Mouse (Mus musculus): ENCODE data around the gene Lcmt2. TPM values are rescaled to one million over a fixed set of nuclear protein-coding genes. Genes with fewer than 3 reads are reported as not detected.
"Not testable (repeated sequence)": the region's sequence is repeated elsewhere in the genome, so short reads cannot be mapped to it uniquely, and the experiment has no call there.

The Lcmt2 gene
- polyA plus RNA-seq, 1 experiment: 9.8 TPM

- Histone ChIP-seq H3K36me3 (ENCODE audit: control insufficient read depth, insufficient read depth, low read length) (no peaks in the 10 kb centered on the region; the same call in 1 of the 2 replicates), H3K27ac (ENCODE audit: insufficient read depth, low read depth, low read length) (peak overlapping the region; percentile 97), H3K4me3 (ENCODE audit: insufficient read depth, low read depth, low read length) (peak overlapping the region; percentile 95), H3K27me3 (replicated peaks; ENCODE audit: control insufficient read depth, insufficient read depth, low read length) (no peaks in the 10 kb centered on the region), H3K4me1 (ENCODE audit: control insufficient read depth, insufficient read depth, low read length) (peaks cover 20% of the 10 kb centered on the region)
- peak; percentile 91 for DNase-seq
- TF ChIP-seq POLR2A (IDR thresholded peaks at IDR 0.05; ENCODE audit: low read depth, low read length) (peak; percentile 18), CTCF (conservative IDR thresholded peaks at IDR 0.05; ENCODE audit: insufficient read depth, insufficient read length, low read depth, low read length) (no peak)
- 11% methylated on average over 29 of the region's 29 CpGs for WGBS
Measured at GRCm38 (mm10) chr2:121139266-121140017, 1.0 kb downstream of the Lcmt2 start.

- TF ChIP-seq CTCF (conservative IDR thresholded peaks at IDR 0.05; ENCODE audit: insufficient read depth, insufficient read length, low read depth, low read length): no peak
- TF ChIP-seq POLR2A (IDR thresholded peaks at IDR 0.05; ENCODE audit: low read depth, low read length): no peak
Measured at GRCm38 (mm10) chr2:121137371-121137770, 3.1 kb downstream of the Lcmt2 start.

GRCm38 (mm10) chr2:121132822-121133221 is 7.6 kb downstream of the Lcmt2 start:
- Histone ChIP-seq H3K36me3 (ENCODE audit: control insufficient read depth, insufficient read depth, low read length) (no peaks in the 10 kb centered on the region), H3K27ac (ENCODE audit: insufficient read depth, low read depth, low read length) (no peak overlapping the region), H3K4me3 (ENCODE audit: insufficient read depth, low read depth, low read length) (no peak overlapping the region), H3K4me1 (ENCODE audit: control insufficient read depth, insufficient read depth, low read length) (peaks cover 11% of the 10 kb centered on the region; the same call in 1 of the 2 replicates), H3K27me3 (replicated peaks; ENCODE audit: control insufficient read depth, insufficient read depth, low read length) (no peaks in the 10 kb centered on the region)
- 81% methylated on average over 1 of the region's 1 CpGs for WGBS
- no peak for DNase-seq
- TF ChIP-seq POLR2A (IDR thresholded peaks at IDR 0.05; ENCODE audit: low read depth, low read length) (no peak), CTCF (conservative IDR thresholded peaks at IDR 0.05; ENCODE audit: insufficient read depth, insufficient read length, low read depth, low read length) (no peak)

More at GRCm38 (mm10) chr2:121137371-121137770, 3.1 kb downstream of the Lcmt2 start:
- Histone ChIP-seq H3K27me3 (replicated peaks; ENCODE audit: control insufficient read depth, insufficient read depth, low read length) (no peaks in the 10 kb centered on the region), H3K27ac (ENCODE audit: insufficient read depth, low read depth, low read length) (no peak overlapping the region), H3K4me3 (ENCODE audit: insufficient read depth, low read depth, low read length) (no peak overlapping the region), H3K4me1 (ENCODE audit: control insufficient read depth, insufficient read depth, low read length) (peaks cover 20% of the 10 kb centered on the region), H3K36me3 (ENCODE audit: control insufficient read depth, insufficient read depth, low read length) (no peaks in the 10 kb centered on the region; the same call in 1 of the 2 replicates)
- 69% methylated on average over 4 of the region's 4 CpGs for whole genome bisulfite sequencing
- DNase-seq: peak; percentile 26

GRCm38 (mm10) chr2:121128865-121129620 is 11.4 kb downstream of the Lcmt2 start:
- no peak for DNase-seq
- Histone ChIP-seq H3K27ac (ENCODE audit: insufficient read depth, low read depth, low read length) (no peak overlapping the region), H3K4me3 (ENCODE audit: insufficient read depth, low read depth, low read length) (no peak overlapping the region), H3K27me3 (replicated peaks; ENCODE audit: control insufficient read depth, insufficient read depth, low read length) (no peaks in the 10 kb centered on the region), H3K36me3 (ENCODE audit: control insufficient read depth, insufficient read depth, low read length) (no peaks in the 10 kb centered on the region), H3K4me1 (ENCODE audit: control insufficient read depth, insufficient read depth, low read length) (no peaks in the 10 kb centered on the region; the same call in 1 of the 2 replicates)
- 57% methylated on average over 9 of the region's 9 CpGs for WGBS
- TF ChIP-seq POLR2A (IDR thresholded peaks at IDR 0.05; ENCODE audit: low read depth, low read length) (no peak), CTCF (conservative IDR thresholded peaks at IDR 0.05; ENCODE audit: insufficient read depth, insufficient read length, low read depth, low read length) (no peak)

GRCm38 (mm10) chr2:121127536-121127935 is 12.9 kb downstream of the Lcmt2 start:
- H3K27ac ChIP-seq (ENCODE audit: insufficient read depth, low read depth, low read length): no peak overlapping the region
- 50% methylated on average over 1 of the region's 1 CpGs for WGBS
- TF ChIP-seq CTCF (conservative IDR thresholded peaks at IDR 0.05; ENCODE audit: insufficient read depth, insufficient read length, low read depth, low read length): no peak
- TF ChIP-seq POLR2A (IDR thresholded peaks at IDR 0.05; ENCODE audit: low read depth, low read length): no peak
- H3K36me3 ChIP-seq (ENCODE audit: control insufficient read depth, insufficient read depth, low read length): no peaks in the 10 kb centered on the region
- H3K4me1 ChIP-seq (ENCODE audit: control insufficient read depth, insufficient read depth, low read length): no peaks in the 10 kb centered on the region; the same call in 1 of the 2 replicates
- no peak overlapping the region for H3K4me3 ChIP-seq (ENCODE audit: insufficient read depth, low read depth, low read length)
- no peaks in the 10 kb centered on the region for H3K27me3 ChIP-seq (replicated peaks; ENCODE audit: control insufficient read depth, insufficient read depth, low read length)
- DNase-seq: peak; percentile 71

GRCm38 (mm10) chr2:121126302-121126701 is 14.2 kb downstream of the Lcmt2 start:
- not testable (repeated sequence) for H3K27ac ChIP-seq (ENCODE audit: insufficient read depth, low read depth, low read length); DNase-seq
- whole genome bisulfite sequencing: 97% methylated on average over 5 of the region's 5 CpGs

GRCm38 (mm10) chr2:121119260-121119659 is 21.2 kb downstream of the Lcmt2 start:
- DNase-seq: no peak
- Histone ChIP-seq H3K27ac (ENCODE audit: insufficient read depth, low read depth, low read length) (no peak overlapping the region), H3K36me3 (ENCODE audit: control insufficient read depth, insufficient read depth, low read length) (no peaks in the 10 kb centered on the region), H3K4me1 (ENCODE audit: control insufficient read depth, insufficient read depth, low read length) (peaks cover 8% of the 10 kb centered on the region; the same call in 1 of the 2 replicates), H3K27me3 (replicated peaks; ENCODE audit: control insufficient read depth, insufficient read depth, low read length) (no peaks in the 10 kb centered on the region), H3K4me3 (ENCODE audit: insufficient read depth, low read depth, low read length) (no peak overlapping the region)
- WGBS: 90% methylated on average over 3 of the region's 3 CpGs
- TF ChIP-seq CTCF (conservative IDR thresholded peaks at IDR 0.05; ENCODE audit: insufficient read depth, insufficient read length, low read depth, low read length) (no peak), POLR2A (IDR thresholded peaks at IDR 0.05; ENCODE audit: low read depth, low read length) (no peak)

More at GRCm38 (mm10) chr2:121126302-121126701, 14.2 kb downstream of the Lcmt2 start:
- not testable (repeated sequence) for H3K27me3 ChIP-seq (replicated peaks; ENCODE audit: control insufficient read depth, insufficient read depth, low read length); H3K4me3 ChIP-seq (ENCODE audit: insufficient read depth, low read depth, low read length); H3K36me3 ChIP-seq (ENCODE audit: control insufficient read depth, insufficient read depth, low read length); H3K4me1 ChIP-seq (ENCODE audit: control insufficient read depth, insufficient read depth, low read length)
